Mouse (Mus musculus) ovary, postnatal 10 days (tissue): ENCODE data around the gene Serinc1.
"Not testable (repeated sequence)": the region's sequence is repeated elsewhere in the genome, so short reads cannot be mapped to it uniquely, and the experiment has no call there.

Experiments
- DNase-seq: peaks from one replicate; pipeline ENCODE4 v3.0.0; 2022; ENCODE audit warnings: low spot score

The Serinc1 gene

GRCm38 (mm10) chr10:57532218-57533101 is at the start of gene Serinc1:
Gene Serinc1 (minus strand): TSS chr10:57532530.
- DNase-seq: peak; percentile 77

DNA sequence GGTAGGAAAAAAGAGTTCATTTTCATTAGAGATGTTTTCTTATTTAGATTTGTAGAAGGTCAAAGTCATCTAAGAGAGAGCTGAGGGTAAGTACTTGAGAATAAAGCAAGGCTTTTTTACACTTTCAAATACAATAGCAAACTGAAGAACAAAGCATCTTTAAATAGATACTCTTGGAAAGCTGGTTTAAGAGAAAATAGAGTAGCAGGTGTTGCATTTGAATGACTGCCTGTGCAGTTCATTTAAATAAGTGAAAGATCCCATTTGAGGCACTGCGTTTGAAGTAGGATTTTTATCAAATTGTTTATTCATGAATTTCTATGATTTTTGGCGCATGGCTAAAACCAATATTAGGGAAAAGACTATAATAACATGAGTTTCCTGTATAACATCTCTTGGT is 44.4 kb upstream of the Serinc1 start:
- DNase-seq: no peak

DNA sequence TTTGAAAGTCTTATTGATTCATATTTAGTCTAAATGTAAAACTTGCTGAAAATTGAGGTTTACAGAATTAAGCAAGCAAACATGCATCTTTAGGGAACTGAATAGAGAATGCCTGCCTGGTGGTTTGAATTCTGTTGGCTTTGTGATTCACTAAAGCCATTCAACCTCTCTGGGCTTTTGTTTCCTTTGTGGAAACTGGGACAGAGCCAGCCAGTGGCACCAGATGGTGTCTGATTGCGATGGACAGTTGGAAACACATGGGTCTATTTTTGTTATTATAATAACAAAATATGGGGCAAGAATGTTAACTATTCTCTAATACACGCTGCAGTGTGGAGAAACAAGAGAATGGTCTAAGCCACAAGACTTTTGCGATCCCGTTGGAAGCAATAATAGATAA is 39.8 kb upstream of the Serinc1 start:
- DNase-seq: no peak

- peak; percentile 6 for DNase-seq
These were observed 38.9 kb upstream of the Serinc1 start for GRCm38 (mm10) chr10:57571211-57571730.

- DNase-seq: no peak
These were observed 36.9 kb upstream of the Serinc1 start for GRCm38 (mm10) chr10:57569023-57569931.

DNA sequence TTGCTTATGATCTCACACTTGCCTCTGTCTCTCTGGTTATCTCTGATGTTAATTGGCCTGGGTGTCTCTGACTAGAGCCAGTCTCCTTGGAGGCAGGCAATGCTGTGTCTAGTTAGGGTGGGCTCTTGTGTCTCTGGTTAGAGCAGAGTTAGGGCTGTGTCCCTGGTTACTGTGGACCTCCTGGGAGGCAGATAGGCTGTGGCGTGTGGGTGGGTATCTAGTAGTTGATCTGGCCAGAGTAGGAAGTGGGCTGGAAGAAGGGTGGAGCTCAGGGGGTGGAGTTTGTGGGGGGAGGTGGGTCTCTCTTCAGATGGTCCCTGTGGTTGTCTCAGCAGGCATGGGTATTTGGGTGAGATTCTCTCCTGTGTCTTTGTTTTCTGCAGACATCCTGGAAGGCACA is 33.9 kb upstream of the Serinc1 start:
- DNase-seq: no peak

- no peak for DNase-seq
These were observed 25.3 kb upstream of the Serinc1 start for GRCm38 (mm10) chr10:57557597-57557996.

- DNase-seq: no peak
These were observed 21.4 kb upstream of the Serinc1 start for GRCm38 (mm10) chr10:57553719-57554118.

DNA sequence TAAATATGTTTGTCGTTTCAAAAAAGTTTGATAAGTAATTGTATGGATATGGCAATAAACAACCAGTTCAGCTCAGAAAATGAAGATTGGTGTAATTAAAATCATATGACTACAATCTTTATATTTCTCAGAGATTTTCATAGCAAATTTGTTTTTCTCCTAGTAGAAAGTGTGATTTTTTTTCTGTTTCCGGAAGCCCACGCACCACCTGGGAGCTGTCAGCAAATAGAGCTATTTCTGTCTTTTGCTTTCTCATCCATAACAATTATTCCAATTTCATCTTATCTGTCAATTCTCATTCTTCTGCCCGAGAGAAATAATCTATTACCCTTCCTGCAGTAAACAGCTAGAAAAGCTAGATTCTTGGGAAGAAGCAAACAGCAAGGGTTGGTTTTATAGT is 17.3 kb upstream of the Serinc1 start:
- DNase-seq: no peak

- not testable (repeated sequence) for DNase-seq
These were observed 11.6 kb upstream of the Serinc1 start for GRCm38 (mm10) chr10:57543890-57544289.

- DNase-seq: no peak
These were observed 613 bp downstream of the Serinc1 start for GRCm38 (mm10) chr10:57531616-57532217.

- DNase-seq: no peak
These were observed 1.3 kb downstream of the Serinc1 start for GRCm38 (mm10) chr10:57531076-57531475.

DNA sequence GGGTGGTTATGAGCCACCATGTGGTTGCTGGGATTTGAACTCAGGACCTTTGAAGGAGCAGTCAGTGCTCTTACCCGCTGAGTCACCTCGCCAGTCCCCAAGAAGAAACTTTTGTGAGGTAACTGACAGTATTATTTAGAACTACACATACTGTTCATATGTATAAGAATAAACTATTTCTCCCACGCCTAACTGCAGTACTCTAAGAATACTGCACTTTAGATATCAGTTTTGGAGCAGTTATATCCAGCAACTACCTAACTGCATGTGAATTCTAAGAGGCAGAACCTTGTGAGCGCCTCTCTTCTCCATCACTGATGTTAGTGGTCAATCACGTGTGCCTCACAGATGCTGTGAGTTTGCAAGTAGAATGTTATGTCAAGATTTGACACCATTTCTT is 5.9 kb downstream of the Serinc1 start:
- DNase-seq: no peak

- DNase-seq: no peak
These were observed 17.1 kb downstream of the Serinc1 start for GRCm38 (mm10) chr10:57515278-57515677.

GRCm38 (mm10) chr10:57514616-57515015 is 17.7 kb downstream of the Serinc1 start:
- DNase-seq: no peak

- DNase-seq: no peak
These were observed 32.7 kb downstream of the Serinc1 start for GRCm38 (mm10) chr10:57499414-57500156.

DNA sequence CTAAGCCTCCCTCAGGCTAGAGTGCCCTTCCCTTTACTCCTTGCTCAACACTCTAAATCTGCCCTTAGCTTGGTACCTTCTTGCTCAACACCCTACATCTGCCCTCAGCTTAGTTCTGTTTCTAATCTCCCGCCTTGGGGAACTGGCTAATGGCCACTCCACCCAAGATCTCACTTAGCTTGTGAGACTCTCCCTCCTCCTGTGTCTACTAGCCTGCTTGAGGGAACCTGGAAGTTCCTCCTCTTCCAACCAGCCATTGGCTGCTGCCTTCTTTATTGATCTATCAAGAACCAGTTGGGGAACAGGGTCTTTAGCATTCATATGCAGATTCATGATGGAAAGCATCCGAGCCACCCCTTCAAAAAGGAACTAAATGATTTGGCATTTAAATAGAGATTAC is 40.3 kb downstream of the Serinc1 start:
- DNase-seq: no peak

- no peak for DNase-seq
These were observed 43.7 kb downstream of the Serinc1 start for GRCm38 (mm10) chr10:57488591-57488990.

- no peak for DNase-seq
These were observed 45.1 kb downstream of the Serinc1 start for GRCm38 (mm10) chr10:57487201-57487600.

- DNase-seq: peak; percentile 75
These were observed 45.7 kb downstream of the Serinc1 start for GRCm38 (mm10) chr10:57486542-57487071.

- peak; percentile 77 for DNase-seq
These were observed 46.3 kb downstream of the Serinc1 start, which contains the start of gene Hsf2 for GRCm38 (mm10) chr10:57485908-57486541. Gene Hsf2 (plus strand): TSS chr10:57486385.
